Mouse (Mus musculus) cerebellum, adult 2 months (tissue): ENCODE data around the gene Gm28845.

Experiments used
- CTCF ChIP-seq: fragments of 200-500 bp; IDR thresholded peaks from 2 replicates; pipeline ENCODE4 v1.5.1; 2011; ENCODE audit warnings: low read depth, mild to moderate bottlenecking, control low read depth, low read length, moderate library complexity, borderline replicate concordance; ENCODE audit not compliant: insufficient read depth
- POLR2A ChIP-seq: fragments of 200-500 bp; IDR thresholded peaks from 2 replicates; pipeline ENCODE4 v1.6.1; 2011; ENCODE audit warnings: low read length, control low read depth, borderline replicate concordance; ENCODE audit not compliant: insufficient read depth

GRCm38 (mm10) chr1:65122574-65123372 lies 3.4 kb upstream of the Gm28845 start, which contains the start of gene D630023F18Rik:
- TF ChIP-seq POLR2A: no peak
- no peak for TF ChIP-seq CTCF
